In genomic region chr9:14158096-14158837, GRCm38 (mm10) we compare ENCODE assay signal across 8 mouse cellular contexts.
DNase-seq lines count a peak whose midpoint lies in the region; ATAC-seq and TF ChIP-seq lines count a peak whose summit lies in the region.
"Had no signal": no experiment of that assay in that cellular context is flagged by ENCODE, and none has a peak within 500 bp of the region (broad histone marks: within the 10 kb centered on the region; RNA-seq: fewer than 3 reads in every experiment).

No protein-coding gene starts in this region.

- peaks cover 13% of the 10 kb centered on the region for H3K4me1 ChIP-seq in lung, embryonic 14.5 days (ENCODE audit: insufficient read depth)
- H3K4me1 ChIP-seq in embryonic facial prominence, embryonic 13.5 days, result peaks cover 23% of the 10 kb centered on the region
- 0 out of 2 replicates have a peak, but pooled peaks cover 6% of the 10 kb centered on the region for H3K4me1 ChIP-seq in kidney, embryonic 14.5 days (ENCODE audit: control insufficient read depth, insufficient read depth, low read length)
- peaks cover 22% of the 10 kb centered on the region for H3K4me1 ChIP-seq in stomach, embryonic 16.5 days (ENCODE audit: control insufficient read depth, insufficient read depth, low read length)

- no peaks in the 10 kb centered on the region for H3K27me3 ChIP-seq in lung, embryonic 14.5 days (ENCODE audit: insufficient read depth, low read length)
- H3K27me3 ChIP-seq in embryonic facial prominence, embryonic 13.5 days, result no peaks in the 10 kb centered on the region
- no peaks in the 10 kb centered on the region for H3K27me3 ChIP-seq in kidney, embryonic 14.5 days (ENCODE audit: control insufficient read depth, insufficient read depth, low read length)
- no peaks in the 10 kb centered on the region for H3K27me3 ChIP-seq in stomach, embryonic 16.5 days (ENCODE audit: control insufficient read depth, insufficient read depth, low read length)

- H3K4me3 ChIP-seq in lung, embryonic 14.5 days (ENCODE audit: low read depth, low read length), result no peak overlapping the region
- no peak overlapping the region for H3K4me3 ChIP-seq in embryonic facial prominence, embryonic 13.5 days
- H3K4me3 ChIP-seq in kidney, embryonic 14.5 days (ENCODE audit: low read length), result no peak overlapping the region
- H3K4me3 ChIP-seq in stomach, embryonic 16.5 days (replicated peaks; ENCODE audit: low read length), result no peak overlapping the region

- peak overlapping the region; percentile 44; the same call in 1 of the 2 replicates for H3K27ac ChIP-seq in lung, embryonic 14.5 days (ENCODE audit: low read depth)
- peak overlapping the region; percentile 58 for H3K27ac ChIP-seq in embryonic facial prominence, embryonic 13.5 days
- H3K27ac ChIP-seq in kidney, embryonic 14.5 days (ENCODE audit: low read depth, low read length), result peak overlapping the region; percentile 18; the same call in 1 of the 2 replicates
- H3K27ac ChIP-seq in stomach, embryonic 16.5 days (ENCODE audit: low read length), result peak overlapping the region; percentile 74

- no peaks in the 10 kb centered on the region for H3K36me3 ChIP-seq in lung, embryonic 14.5 days (ENCODE audit: insufficient read depth)
- no peaks in the 10 kb centered on the region for H3K36me3 ChIP-seq in embryonic facial prominence, embryonic 13.5 days
- no peaks in the 10 kb centered on the region for H3K36me3 ChIP-seq in kidney, embryonic 14.5 days (ENCODE audit: control insufficient read depth, insufficient read depth, low read length)
- no peaks in the 10 kb centered on the region for H3K36me3 ChIP-seq in stomach, embryonic 16.5 days (ENCODE audit: control insufficient read depth, insufficient read depth, low read length)

- ATAC-seq in lung, embryonic 14.5 days (ENCODE audit: insufficient read depth), result peak; percentile 53; the same call in 1 of the 2 replicates
- ATAC-seq in embryonic facial prominence, embryonic 13.5 days (ENCODE audit: insufficient number of reproducible peaks, insufficient read depth, low FRiP score, low TSS enrichment, low read depth), result peak; percentile 75
- peak; percentile 95 for ATAC-seq in kidney, embryonic 14.5 days (ENCODE audit: low FRiP score, low TSS enrichment)
- peak; percentile 70; the same call in 1 of the 2 replicates for ATAC-seq in stomach, embryonic 16.5 days (ENCODE audit: insufficient read depth, low FRiP score)
- no peak for ATAC-seq in frontal cortex, adult (ENCODE audit: low TSS enrichment)

- H3K9me3 ChIP-seq in lung, embryonic 14.5 days (ENCODE audit: low read depth, low read length), result no peaks in the 10 kb centered on the region; the same call in 1 of the 2 replicates
- peaks cover 6% of the 10 kb centered on the region for H3K9me3 ChIP-seq in embryonic facial prominence, embryonic 13.5 days
- no peaks in the 10 kb centered on the region for H3K9me3 ChIP-seq in kidney, embryonic 14.5 days (ENCODE audit: control insufficient read depth, low read length)
- H3K9me3 ChIP-seq in stomach, embryonic 16.5 days (replicated peaks; ENCODE audit: control insufficient read depth, low read length), result peaks cover 2% of the 10 kb centered on the region; the same call in 1 of the 2 replicates

- no peak overlapping the region for H3K9ac ChIP-seq in lung, embryonic 14.5 days
- H3K9ac ChIP-seq in embryonic facial prominence, embryonic 13.5 days, result no peak overlapping the region
- no peak overlapping the region for H3K9ac ChIP-seq in kidney, embryonic 14.5 days (ENCODE audit: low read depth, low read length)
- 0 out of 2 replicates have a peak overlapping the region, but pooled peaks have one; percentile 26 for H3K9ac ChIP-seq in stomach, embryonic 16.5 days (ENCODE audit: low read length)

- DNase-seq in lung, embryonic 14.5 days, result peak; percentile 17
- DNase-seq in lung, postnatal 4 days, result no peak
- no peak for DNase-seq in left cerebral cortex, adult 9 months (ENCODE audit: low spot score in 2 of 2)
- DNase-seq: heart, postnatal 4 days had no signal

- H3K4me2 ChIP-seq in lung, embryonic 14.5 days, result no peak overlapping the region
- no peak overlapping the region for H3K4me2 ChIP-seq in embryonic facial prominence, embryonic 13.5 days
- no peak overlapping the region for H3K4me2 ChIP-seq in kidney, embryonic 14.5 days (replicated peaks; ENCODE audit: low read depth, low read length)
- no peak overlapping the region for H3K4me2 ChIP-seq in stomach, embryonic 16.5 days (ENCODE audit: low read depth, low read length)

- TF ChIP-seq CTCF in lung, embryonic 14.5 days (IDR thresholded peaks at IDR 0.05; ENCODE audit: low read depth), result no peak

- WGBS in lung, embryonic 14.5 days, result 32% methylated on average over 9 of the region's 9 CpGs
- WGBS in embryonic facial prominence, embryonic 13.5 days, result 17% methylated on average over 9 of the region's 9 CpGs
- 27% methylated on average over 9 of the region's 9 CpGs for WGBS in kidney, embryonic 14.5 days
- 36% methylated on average over 9 of the region's 9 CpGs for WGBS in stomach, embryonic 16.5 days

Comparison
In these comparisons a context has a peak if more than half of its experiments do, and no peak if none do; other contexts are left out.
1. H3K27ac ChIP-seq: peak in every context shown above with its lines; median percentile 74 in stomach, embryonic 16.5 days; 58 in embryonic facial prominence, embryonic 13.5 days; 44 in lung, embryonic 14.5 days; 18 in kidney, embryonic 14.5 days.